Mouse (Mus musculus): ENCODE results near the gene C1qbp. TPM values are rescaled to one million over a fixed set of nuclear protein-coding genes. Genes with fewer than 3 reads are reported as not detected.

Gene C1qbp
- 159 and 170 TPM in 2 replicates for polyA plus RNA-seq (2015; fragmentation: Nextera tagmentation; extraction: Ambion mirVana)

DNA sequence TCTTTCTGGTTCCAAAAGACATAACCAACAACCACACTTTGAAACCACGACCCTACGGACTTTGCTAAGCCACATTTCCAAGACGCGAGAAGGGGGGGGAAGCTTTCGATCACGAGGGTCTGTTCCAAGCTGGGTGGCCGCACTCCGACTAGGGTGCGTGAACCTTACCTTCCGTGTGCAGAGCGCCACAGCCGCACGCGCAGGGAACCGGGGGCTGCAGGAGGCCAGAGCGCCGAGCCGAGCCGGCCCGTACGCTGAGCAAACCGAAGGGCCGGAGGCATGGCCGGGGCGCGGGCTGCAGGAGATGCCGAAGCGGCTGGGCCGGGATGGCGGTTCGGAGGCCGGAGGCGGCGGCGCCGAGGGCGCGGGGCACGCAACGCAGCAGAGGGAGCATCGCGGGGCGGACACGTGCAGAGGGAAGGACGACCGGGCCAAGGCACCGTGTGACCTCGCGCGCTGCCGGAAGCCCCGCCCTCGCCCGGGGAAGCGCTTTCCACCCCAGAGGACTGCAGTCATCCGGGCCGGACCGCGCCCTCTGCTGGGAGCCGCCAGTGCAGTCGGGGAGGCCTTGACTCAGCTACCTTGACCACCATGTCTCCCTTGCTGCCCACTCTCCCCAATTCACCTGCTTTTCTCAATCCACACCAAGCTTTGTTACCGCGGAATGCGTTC is at the start of gene C1qbp:
C1qbp (minus strand) TSS at position 470 of the 672 bp plus-strand sequence.
- H3K9me3 ChIP-seq (replicated peaks): no peaks in the 10 kb centered on the region
- H3K27ac ChIP-seq (replicated peaks): peak within 1 kb of the TSS; percentile 73
- peaks cover 70% of the 10 kb centered on the region for H3K36me3 ChIP-seq (replicated peaks)
- peak; percentile 94 for ATAC-seq (ENCODE audit: insufficient read depth)
- H3K4me3 ChIP-seq (replicated peaks): peak within 1 kb of the TSS; percentile 91
- H3K27me3 ChIP-seq: no peaks in the 10 kb centered on the region
- H3K4me2 ChIP-seq: peak within 1 kb of the TSS; percentile 99
- H3K9ac ChIP-seq: peak within 1 kb of the TSS; percentile 81
- WGBS (ENCODE audit: insufficient replicate concordance): under 1% methylated on average over 60 of the region's 64 CpGs
- peaks cover 38% of the 10 kb centered on the region for H3K4me1 ChIP-seq (replicated peaks)

DNA sequence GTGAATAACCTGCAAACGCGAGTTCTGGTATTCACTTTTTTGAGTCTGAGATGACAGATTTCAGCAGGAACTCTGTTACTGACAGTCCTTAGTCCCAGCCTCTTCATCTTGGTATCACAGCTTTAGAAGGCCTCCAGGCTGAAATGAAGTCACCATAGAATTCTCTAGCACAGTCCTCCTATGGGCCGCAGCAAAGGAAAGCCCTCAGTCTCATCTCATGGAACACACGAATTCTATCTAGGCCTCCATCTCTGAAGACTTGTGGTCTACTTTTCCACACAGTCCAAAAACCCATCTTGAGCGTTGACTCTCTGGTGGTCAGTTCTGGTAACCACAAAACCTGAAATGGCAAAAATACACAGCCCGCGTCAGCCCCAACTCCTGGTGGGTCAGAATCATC is 49.2 kb upstream of the C1qbp start:
- no peak for ATAC-seq (ENCODE audit: insufficient read depth)
- H3K4me2 ChIP-seq: no peak overlapping the region
- no peaks in the 10 kb centered on the region for H3K9me3 ChIP-seq (replicated peaks)
- no peak overlapping the region for H3K9ac ChIP-seq
- WGBS (ENCODE audit: insufficient replicate concordance): 61% methylated on average over 7 of the region's 7 CpGs
- H3K36me3 ChIP-seq (replicated peaks): peaks cover 14% of the 10 kb centered on the region
- no peak overlapping the region for H3K27ac ChIP-seq (replicated peaks)
- no peak overlapping the region for H3K4me3 ChIP-seq (replicated peaks)
- peaks cover 33% of the 10 kb centered on the region for H3K27me3 ChIP-seq
- peaks cover 8% of the 10 kb centered on the region; the same call in 1 of the 2 replicates for H3K4me1 ChIP-seq (replicated peaks)

DNA sequence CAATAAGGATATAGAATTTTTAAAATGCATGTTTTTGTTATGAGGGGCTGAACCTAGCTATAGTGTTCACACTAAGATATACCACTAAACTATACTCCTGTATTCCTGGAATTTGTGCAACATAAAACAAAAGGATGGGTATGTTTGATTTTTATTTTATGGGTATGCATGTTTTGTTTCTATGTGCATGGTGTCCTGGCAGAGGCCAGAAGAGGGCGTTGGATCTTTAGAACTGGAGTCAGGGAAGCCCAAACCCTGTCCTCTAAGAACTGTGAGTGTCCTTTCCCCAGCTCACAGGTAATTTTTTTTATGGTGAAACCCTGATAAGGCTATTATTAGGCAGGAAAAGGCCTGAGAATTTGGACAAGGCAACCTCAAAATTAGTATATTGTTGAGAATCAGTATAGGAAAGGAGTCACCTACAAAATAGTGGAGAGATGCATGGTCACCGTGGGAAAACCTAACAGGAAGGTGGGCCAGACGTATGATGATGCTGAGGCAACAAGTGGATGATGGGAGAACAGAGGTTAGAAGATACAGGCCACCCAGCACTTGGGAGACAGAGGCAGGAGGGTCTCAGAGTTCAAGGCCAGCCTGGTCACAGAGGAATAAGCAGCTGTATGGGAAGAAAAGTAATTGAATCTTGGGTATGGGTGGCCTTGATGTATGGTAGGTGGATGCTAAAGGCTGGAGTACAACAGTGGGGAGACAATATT is 46.7 kb upstream of the C1qbp start:
- ATAC-seq (ENCODE audit: insufficient read depth): no peak
- H3K9me3 ChIP-seq (replicated peaks): no peaks in the 10 kb centered on the region
- H3K9ac ChIP-seq: no peak overlapping the region
- peaks cover 8% of the 10 kb centered on the region; the same call in 1 of the 2 replicates for H3K4me1 ChIP-seq (replicated peaks)
- no peak overlapping the region for H3K4me2 ChIP-seq
- no peak overlapping the region for H3K4me3 ChIP-seq (replicated peaks)
- H3K36me3 ChIP-seq (replicated peaks): peaks cover 39% of the 10 kb centered on the region
- no peak overlapping the region for H3K27ac ChIP-seq (replicated peaks)
- WGBS (ENCODE audit: insufficient replicate concordance): 65% methylated on average over 3 of the region's 3 CpGs
- H3K27me3 ChIP-seq: peaks cover 33% of the 10 kb centered on the region

DNA sequence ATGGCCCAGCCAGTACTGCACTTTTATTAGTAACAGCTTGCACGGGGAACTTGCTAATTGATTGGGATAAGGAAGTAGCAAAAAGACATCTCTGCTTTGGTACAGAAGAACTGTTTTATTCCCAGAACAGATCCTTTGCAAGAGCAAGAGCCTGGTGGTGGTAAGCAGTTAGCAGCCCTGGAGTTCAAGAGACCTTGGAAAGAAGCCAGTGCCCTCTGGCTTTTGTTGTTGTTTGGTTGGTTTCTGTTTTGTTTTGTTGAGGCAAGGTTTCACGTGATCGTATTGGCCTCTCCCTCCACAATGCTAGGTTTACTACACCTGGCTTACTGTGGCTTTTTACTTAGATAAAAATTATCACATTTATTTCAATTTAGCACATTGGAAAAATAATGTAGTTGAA is 45.5 kb upstream of the C1qbp start:
- Histone ChIP-seq H3K4me3 (replicated peaks) (no peak overlapping the region), H3K9ac (no peak overlapping the region), H3K4me2 (no peak overlapping the region), H3K27me3 (peaks cover 20% of the 10 kb centered on the region), H3K36me3 (replicated peaks) (peaks cover 48% of the 10 kb centered on the region), H3K27ac (replicated peaks) (no peak overlapping the region), H3K4me1 (replicated peaks) (peaks cover 6% of the 10 kb centered on the region; the same call in 1 of the 2 replicates), H3K9me3 (replicated peaks) (no peaks in the 10 kb centered on the region)
- 75% methylated on average over 3 of the region's 3 CpGs for WGBS (ENCODE audit: insufficient replicate concordance)
- no peak for ATAC-seq (ENCODE audit: insufficient read depth)

DNA sequence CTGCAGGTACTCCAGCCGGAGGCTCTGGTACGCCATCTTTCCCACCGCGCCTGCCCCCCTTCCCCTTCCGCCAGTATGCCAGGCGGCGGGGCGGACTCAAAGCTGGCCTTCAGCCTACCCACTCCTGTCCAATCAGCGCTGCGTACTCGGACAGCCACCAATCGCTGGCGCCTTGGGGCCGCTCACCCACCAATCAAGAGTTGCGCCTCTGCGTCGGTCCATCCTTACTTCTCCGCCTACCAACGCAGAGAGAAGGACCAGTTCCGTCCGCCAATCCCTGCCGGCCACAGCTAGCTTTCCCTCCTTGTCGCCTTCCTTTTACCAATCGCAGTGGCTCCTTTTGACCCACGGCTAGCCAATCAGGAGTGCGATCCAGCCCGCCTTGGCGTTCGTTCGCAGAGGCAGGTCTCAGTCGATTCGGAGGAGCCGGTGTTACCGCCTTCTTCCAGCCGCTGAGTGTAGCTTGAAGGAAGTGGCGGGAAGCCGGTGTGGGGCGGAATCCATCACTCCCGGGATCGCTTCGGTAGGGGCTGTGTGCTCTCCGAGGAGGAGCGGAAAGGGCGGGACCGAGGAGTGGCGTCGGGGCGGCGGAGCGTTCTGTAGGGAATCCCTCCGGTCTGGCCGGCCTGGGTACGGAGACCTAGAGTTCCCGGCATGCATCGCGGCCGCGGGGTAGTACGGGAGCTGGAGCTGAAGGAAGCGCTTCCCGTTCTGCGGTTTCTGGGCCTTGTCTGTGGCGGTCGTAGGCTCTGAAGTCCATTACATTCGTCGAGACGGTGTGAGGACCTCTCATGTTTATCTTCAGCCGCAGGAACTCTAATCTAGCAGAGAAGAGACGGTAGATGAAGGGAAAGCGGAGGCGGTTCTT is 36.6 kb upstream of the C1qbp start, which contains the start of the genes Mis12 and Derl2:
Mis12 (plus strand) TSS at position 411 of the 868 bp plus-strand sequence.
Derl2 (minus strand) TSS at position 641 of the 868 bp plus-strand sequence.
- peaks cover 43% of the 10 kb centered on the region for H3K4me1 ChIP-seq (replicated peaks)
- 0% methylated on average over 71 of the region's 71 CpGs for WGBS (ENCODE audit: insufficient replicate concordance)

DNA sequence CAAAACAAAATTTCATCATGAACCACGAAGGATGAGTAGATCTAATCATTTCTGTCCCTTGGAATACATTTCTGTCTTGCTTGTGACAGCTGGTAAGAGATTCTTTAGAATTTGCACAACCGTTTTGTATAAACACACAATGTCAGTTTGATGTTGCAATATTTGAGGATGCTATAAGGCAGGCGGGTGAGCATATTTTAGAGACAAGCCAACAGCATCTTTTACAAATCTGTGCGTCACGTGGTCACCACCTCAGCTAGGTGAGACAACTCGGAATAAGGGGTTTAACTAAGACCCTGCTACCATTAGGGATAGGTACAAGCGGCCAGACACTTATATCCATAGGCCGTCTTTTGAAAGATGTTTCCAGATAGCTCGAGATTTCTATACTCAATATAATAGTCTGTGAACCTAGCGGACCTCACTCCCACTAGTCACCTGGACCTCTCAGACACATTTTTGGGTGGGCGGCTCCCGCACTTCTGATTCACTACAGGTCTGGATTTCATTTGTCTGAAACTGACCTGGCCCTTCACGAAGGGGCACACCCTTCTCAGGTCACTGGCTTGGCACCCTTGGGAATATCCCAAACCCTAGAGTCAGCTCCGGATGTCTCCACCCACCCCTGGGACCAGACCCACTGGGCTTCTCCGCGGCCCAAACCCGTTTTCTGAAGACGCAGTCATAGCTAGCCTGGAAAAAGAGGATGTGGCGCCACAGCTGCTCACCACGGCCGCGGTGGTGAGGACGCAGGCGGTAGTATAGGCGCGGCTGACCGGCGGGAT is 35.8 kb upstream of the C1qbp start:
- H3K9ac ChIP-seq: peak overlapping the region; percentile 88
- WGBS (ENCODE audit: insufficient replicate concordance): 3% methylated on average over 28 of the region's 28 CpGs
- H3K4me1 ChIP-seq (replicated peaks): peaks cover 44% of the 10 kb centered on the region

More for the DNA sequence above, 36.6 kb upstream of the C1qbp start, which contains the start of the genes Mis12 and Derl2:
- H3K4me2 ChIP-seq: peak within 1 kb of the TSS; percentile 82
- peak within 1 kb of the TSS; percentile 95 for H3K27ac ChIP-seq (replicated peaks)
- peak within 1 kb of the TSS; percentile 93 for H3K4me3 ChIP-seq (replicated peaks)
- peak; percentile 98 for ATAC-seq (ENCODE audit: insufficient read depth)
- H3K9me3 ChIP-seq (replicated peaks): no peaks in the 10 kb centered on the region
- H3K27me3 ChIP-seq: no peaks in the 10 kb centered on the region
- H3K9ac ChIP-seq: peak within 1 kb of the TSS; percentile 88
- H3K36me3 ChIP-seq (replicated peaks): peaks cover 32% of the 10 kb centered on the region

DNA sequence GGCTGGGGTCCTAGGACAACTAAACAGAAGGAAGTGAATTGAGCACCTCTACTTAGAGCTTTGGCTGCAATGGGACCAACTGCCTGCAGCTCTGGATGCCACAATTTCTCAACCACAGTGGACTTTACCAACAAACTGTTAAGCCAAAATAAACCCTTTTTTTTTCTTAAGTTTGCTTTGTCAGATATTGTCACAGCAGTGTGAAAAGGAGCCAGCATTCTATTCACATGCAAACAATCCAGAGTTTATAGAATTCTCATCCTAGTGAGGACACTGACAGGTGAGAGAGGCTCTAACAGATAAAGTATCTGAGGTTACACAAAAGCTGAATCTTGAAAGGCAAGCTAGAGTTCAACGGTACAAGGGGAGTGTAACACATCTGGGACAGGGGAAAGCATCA is 34.2 kb upstream of the C1qbp start:
- ATAC-seq (ENCODE audit: insufficient read depth): no peak
- Histone ChIP-seq H3K27ac (replicated peaks) (no peak overlapping the region; the same call in 1 of the 2 replicates), H3K4me2 (0 out of 2 replicates have a peak overlapping the region, but pooled peaks have one; percentile 82)

More for the DNA sequence above, 35.8 kb upstream of the C1qbp start:
- Histone ChIP-seq H3K27me3 (no peaks in the 10 kb centered on the region), H3K36me3 (replicated peaks) (peaks cover 32% of the 10 kb centered on the region), H3K9me3 (replicated peaks) (no peaks in the 10 kb centered on the region), H3K27ac (replicated peaks) (peak overlapping the region; percentile 85), H3K4me2 (peak overlapping the region; percentile 82), H3K4me3 (replicated peaks) (peak overlapping the region; percentile 93)
- ATAC-seq (ENCODE audit: insufficient read depth): no peak; the same call in 1 of the 2 replicates

DNA sequence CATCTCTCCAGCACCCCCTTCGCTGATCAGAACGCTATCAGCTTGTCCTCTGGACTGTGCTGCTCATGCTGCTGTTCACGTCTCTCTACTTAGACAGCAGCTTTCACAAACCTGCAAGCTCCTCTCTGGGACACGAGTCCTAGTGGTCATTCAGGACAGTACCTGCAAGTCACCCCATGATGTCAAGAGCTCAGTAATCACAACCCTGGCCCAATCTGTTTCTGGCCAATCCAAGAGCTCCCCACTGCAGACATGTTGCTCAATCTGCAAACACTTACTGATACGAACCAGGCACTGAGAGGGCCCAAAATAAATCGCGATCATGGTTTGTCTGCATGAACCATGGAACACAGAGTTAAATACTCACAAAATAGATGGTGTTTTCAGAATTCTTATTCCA is 29.9 kb upstream of the C1qbp start:
- Histone ChIP-seq H3K4me3 (replicated peaks) (no peak overlapping the region), H3K27me3 (no peaks in the 10 kb centered on the region), H3K27ac (replicated peaks) (peak overlapping the region; percentile 51), H3K4me1 (replicated peaks) (peaks cover 23% of the 10 kb centered on the region), H3K4me2 (no peak overlapping the region), H3K9me3 (replicated peaks) (no peaks in the 10 kb centered on the region), H3K9ac (no peak overlapping the region), H3K36me3 (replicated peaks) (peaks cover 64% of the 10 kb centered on the region)
- peak; percentile 90 for ATAC-seq (ENCODE audit: insufficient read depth)
- WGBS (ENCODE audit: insufficient replicate concordance): 81% methylated on average over 7 of the region's 7 CpGs

More for the DNA sequence above, 34.2 kb upstream of the C1qbp start:
- 69% methylated on average over 1 of the region's 1 CpGs for WGBS (ENCODE audit: insufficient replicate concordance)
- Histone ChIP-seq H3K9ac (no peak overlapping the region), H3K4me3 (replicated peaks) (no peak overlapping the region), H3K36me3 (replicated peaks) (peaks cover 32% of the 10 kb centered on the region), H3K4me1 (replicated peaks) (peaks cover 46% of the 10 kb centered on the region), H3K27me3 (no peaks in the 10 kb centered on the region), H3K9me3 (replicated peaks) (no peaks in the 10 kb centered on the region)

DNA sequence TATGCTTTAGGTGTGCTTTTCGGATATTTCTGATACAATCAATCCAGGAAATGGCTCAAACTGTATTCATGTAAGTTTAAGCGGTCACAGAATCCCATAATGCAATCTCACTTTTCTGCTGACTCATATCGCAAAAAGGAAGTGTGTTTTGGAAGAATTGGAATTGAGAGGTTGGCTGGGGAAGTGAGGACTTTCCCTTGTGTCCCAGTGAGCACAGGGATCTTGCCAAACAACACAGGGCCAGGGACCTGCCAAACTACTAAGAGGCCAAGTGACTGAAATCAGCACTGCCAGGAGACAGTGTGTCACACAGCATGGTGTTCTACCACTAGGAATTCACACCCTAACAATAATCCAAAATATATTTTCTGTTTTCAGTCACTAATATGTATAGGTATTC is 25.5 kb upstream of the C1qbp start:
- H3K27ac ChIP-seq (replicated peaks): no peak overlapping the region
- no peak overlapping the region for H3K4me3 ChIP-seq (replicated peaks)
- H3K9me3 ChIP-seq (replicated peaks): no peaks in the 10 kb centered on the region
- peaks cover 53% of the 10 kb centered on the region for H3K36me3 ChIP-seq (replicated peaks)
- H3K27me3 ChIP-seq: no peaks in the 10 kb centered on the region
- H3K4me2 ChIP-seq: no peak overlapping the region
- WGBS (ENCODE audit: insufficient replicate concordance): 64% methylated on average over 3 of the region's 3 CpGs
- H3K4me1 ChIP-seq (replicated peaks): peaks cover 10% of the 10 kb centered on the region
- H3K9ac ChIP-seq: no peak overlapping the region
- no peak for ATAC-seq (ENCODE audit: insufficient read depth)

DNA sequence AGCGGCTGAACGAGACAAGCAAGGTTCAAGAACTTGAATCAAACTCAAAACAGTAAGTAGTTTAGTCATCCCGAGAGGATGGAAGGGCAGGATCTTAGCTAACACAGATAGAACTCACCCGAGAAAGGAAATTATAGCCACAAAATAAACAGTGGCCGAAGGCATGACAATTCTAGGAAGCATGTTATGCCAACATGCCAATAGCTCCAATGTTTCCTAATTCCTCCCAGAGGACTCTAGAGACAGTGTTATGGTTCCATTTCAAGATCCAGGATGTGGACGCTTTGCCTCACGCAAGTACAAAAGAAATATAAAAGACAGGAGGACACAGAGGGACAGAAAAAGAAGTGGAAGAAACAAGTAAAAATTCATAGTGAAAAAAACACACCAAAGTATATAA is 25.0 kb upstream of the C1qbp start:
- Histone ChIP-seq H3K9ac (no peak overlapping the region), H3K4me2 (no peak overlapping the region), H3K27ac (replicated peaks) (no peak overlapping the region), H3K4me3 (replicated peaks) (no peak overlapping the region), H3K27me3 (no peaks in the 10 kb centered on the region), H3K4me1 (replicated peaks) (peaks cover 14% of the 10 kb centered on the region), H3K36me3 (replicated peaks) (peaks cover 52% of the 10 kb centered on the region), H3K9me3 (replicated peaks) (no peaks in the 10 kb centered on the region)
- ATAC-seq (ENCODE audit: insufficient read depth): no peak
- WGBS (ENCODE audit: insufficient replicate concordance): 72% methylated on average over 7 of the region's 7 CpGs
